Mouse (Mus musculus) neural tube, embryonic 11.5 days (tissue): ENCODE data around the gene Mfsd14a. TPM values are rescaled to one million over a fixed set of nuclear protein-coding genes. Genes with fewer than 3 reads are reported as not detected.
"Not testable (repeated sequence)": the region's sequence is repeated elsewhere in the genome, so short reads cannot be mapped to it uniquely, and the experiment has no call there.

ENCODE experiments used
- ATAC-seq: fragments of 200-750 bp; cut with Nextera tagmentation; 2 replicates; pipeline ENCODE4 v1.8.0; 2017; ENCODE audit warnings: moderate number of reproducible peaks, mild to moderate bottlenecking, moderate TSS enrichment, moderate library complexity; ENCODE audit not compliant: insufficient read depth, low FRiP score, low TSS enrichment
- DNase-seq: peaks from one replicate; pipeline ENCODE4 v3.0.0-alpha.2; 2015; ENCODE audit warnings: low spot score
- H3K27ac ChIP-seq: fragments of 300-500 bp; sonication (generic); 2 replicates; pipeline ENCODE4 v1.5.1; 2014; ENCODE audit warnings: low read depth, mild to moderate bottlenecking, low read length
- H3K27me3 ChIP-seq: fragments of 300-500 bp; sonication (generic); 2 replicates; pipeline ENCODE4 v1.6.1; 2014; ENCODE audit warnings: mild to moderate bottlenecking, low read length, mixed read lengths; ENCODE audit not compliant: control insufficient read depth, insufficient read depth
- H3K36me3 ChIP-seq: fragments of 300-500 bp; sonication (generic); 2 replicates; pipeline ENCODE4 v1.6.1; 2014; ENCODE audit warnings: mild to moderate bottlenecking, low read length, moderate library complexity, mixed read lengths; ENCODE audit not compliant: control insufficient read depth, insufficient read depth
- H3K4me1 ChIP-seq: fragments of 300-500 bp; sonication (generic); 2 replicates; pipeline ENCODE4 v1.6.1; 2014; ENCODE audit warnings: low read length, mixed read lengths; ENCODE audit not compliant: control insufficient read depth, insufficient read depth
- H3K4me2 ChIP-seq: fragments of 300-500 bp; sonication (generic); 2 replicates; pipeline ENCODE4 v1.6.1; 2014; ENCODE audit warnings: low read depth, mild to moderate bottlenecking, moderate library complexity
- H3K4me3 ChIP-seq: fragments of 300-500 bp; sonication (generic); 2 replicates; pipeline ENCODE4 v1.5.1; 2014; ENCODE audit warnings: low read depth, low read length
- H3K9ac ChIP-seq: fragments of 300-500 bp; sonication (generic); 2 replicates; pipeline ENCODE4 v1.6.1; 2014; ENCODE audit warnings: mild to moderate bottlenecking, low read length
- H3K9me3 ChIP-seq: fragments of 300-500 bp; sonication (generic); 2 replicates; pipeline ENCODE4 v1.6.1; 2016; ENCODE audit warnings: low read length; ENCODE audit not compliant: control insufficient read depth
- WGBS: fragments of 180-500 bp; shearing (Covaris S2); extraction: QIAGEN DNeasy Blood & Tissue Kit; methylation state at CpG from one replicate; pipeline ENCODE4 v1.1.7; 2014; 5-methylcytosine and 5-hydroxymethylcytosine counted together
- polyA plus RNA-seq: library from polyadenylated mRNA; unstranded; fragments of >200 nt; fragmentation: Nextera tagmentation; extraction: Ambion mirVana; gene quantifications from 2 replicates; pipeline ENCODE4 v1.2.1, GENCODE M21; 2014

Gene Mfsd14a
- polyA plus RNA-seq, 1 experiment from 2014 or later: 81.1 TPM

DNA sequence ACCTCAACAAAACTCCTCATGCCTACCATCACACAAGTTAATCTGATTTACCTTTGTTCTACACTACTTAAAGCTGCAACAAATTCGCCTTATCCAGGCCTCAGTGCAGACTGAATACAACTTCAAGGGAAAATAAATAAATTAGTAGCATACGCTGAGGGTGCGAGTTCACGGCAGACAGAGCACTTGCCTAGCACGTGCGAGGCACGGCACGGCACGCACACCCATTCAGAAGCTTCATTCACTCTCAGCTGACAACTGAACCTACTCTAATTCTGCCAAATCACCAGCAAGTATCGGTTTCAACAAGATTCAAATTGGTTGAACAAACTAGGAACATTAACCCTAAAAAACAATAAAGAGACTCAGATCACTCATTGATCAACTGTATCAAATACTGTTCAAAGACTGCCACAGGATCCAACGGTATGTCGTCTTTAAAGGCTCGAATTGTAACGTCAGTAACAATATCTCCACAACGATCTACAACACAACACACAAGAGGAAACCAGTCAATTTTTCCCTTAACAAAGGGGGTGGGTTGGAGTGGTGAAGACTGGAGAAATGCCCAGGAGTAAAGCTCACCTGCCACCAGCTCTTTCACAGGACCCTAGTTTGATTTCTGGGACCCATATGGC, 3.4 kb downstream of the Mfsd14a start:
- Histone ChIP-seq H3K4me2 (no peak overlapping the region), H3K4me3 (no peak overlapping the region), H3K27ac (no peak overlapping the region), H3K27me3 (no peaks in the 10 kb centered on the region), H3K9ac (no peak overlapping the region), H3K4me1 (peaks cover 7% of the 10 kb centered on the region; the same call in 1 of the 2 replicates), H3K9me3 (no peaks in the 10 kb centered on the region), H3K36me3 (no peaks in the 10 kb centered on the region)
- no peak for ATAC-seq
- DNase-seq: no peak
- 85% methylated on average over 15 of the region's 15 CpGs for WGBS

DNA sequence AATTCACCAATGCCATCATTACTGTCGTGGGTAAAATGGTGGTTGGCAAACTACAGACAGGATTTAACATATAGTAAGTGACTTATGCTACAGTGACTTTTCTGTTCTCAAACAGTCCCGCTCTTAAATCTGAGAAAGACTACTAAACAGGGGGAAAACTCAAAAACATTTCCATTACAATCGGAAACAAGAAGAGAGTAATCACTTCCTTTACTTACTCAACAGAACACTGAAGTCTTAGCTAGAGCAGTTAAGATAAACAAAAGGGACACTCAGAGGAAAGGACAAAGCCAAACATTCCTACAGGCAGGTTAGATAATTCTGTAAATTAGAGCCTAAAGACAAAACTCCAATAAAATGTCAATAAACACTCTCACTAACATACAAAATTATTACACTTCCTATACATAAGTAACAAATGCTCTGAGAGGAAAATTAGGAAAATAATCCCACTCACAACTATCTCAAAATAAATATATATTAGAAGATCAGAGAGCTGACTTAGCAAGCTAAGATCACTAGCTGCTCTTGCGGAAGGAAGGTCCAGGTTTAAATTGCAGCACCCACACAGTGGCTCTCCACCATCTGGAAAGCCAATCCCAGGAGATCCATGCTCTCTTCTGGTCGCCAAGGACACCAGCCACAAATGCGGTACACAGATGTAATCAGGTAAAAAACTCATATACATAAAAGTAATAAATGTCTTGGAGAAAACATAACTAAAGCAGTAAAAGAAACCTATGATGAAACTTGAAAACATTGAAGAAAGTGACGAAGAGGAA, 6.1 kb downstream of the Mfsd14a start:
- Histone ChIP-seq H3K9ac (no peak overlapping the region), H3K27me3 (no peaks in the 10 kb centered on the region), H3K36me3 (no peaks in the 10 kb centered on the region), H3K9me3 (no peaks in the 10 kb centered on the region), H3K4me1 (peaks cover 7% of the 10 kb centered on the region; the same call in 1 of the 2 replicates), H3K27ac (no peak overlapping the region), H3K4me3 (no peak overlapping the region), H3K4me2 (no peak overlapping the region)
- WGBS: 80% methylated on average over 7 of the region's 7 CpGs
- ATAC-seq (no peak), DNase-seq (no peak)

DNA sequence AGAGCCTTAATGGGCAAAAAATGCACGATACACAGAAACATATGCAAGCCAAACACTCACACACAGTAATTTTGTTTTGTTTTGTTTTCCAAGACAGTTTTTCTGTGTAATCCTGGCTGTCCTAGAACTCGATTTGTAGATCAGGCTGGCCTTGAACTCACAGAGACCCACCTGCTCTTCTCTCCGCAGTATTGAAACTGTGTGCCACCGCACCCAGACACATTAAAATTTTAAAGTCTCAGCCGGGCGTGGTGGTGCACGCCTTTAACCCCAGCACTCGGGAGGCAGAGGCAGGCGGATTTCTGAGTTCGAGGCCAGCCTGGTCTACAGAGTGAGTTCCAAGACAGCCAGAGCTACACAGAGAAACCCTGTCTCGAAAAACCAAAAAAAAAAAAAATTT, 8.4 kb downstream of the Mfsd14a start:
- WGBS: 94% methylated on average over 11 of the region's 11 CpGs
- not testable (repeated sequence) for H3K27ac ChIP-seq, ATAC-seq, H3K9ac ChIP-seq, DNase-seq, H3K4me2 ChIP-seq, H3K9me3 ChIP-seq, H3K4me1 ChIP-seq, H3K4me3 ChIP-seq, H3K27me3 ChIP-seq, H3K36me3 ChIP-seq

DNA sequence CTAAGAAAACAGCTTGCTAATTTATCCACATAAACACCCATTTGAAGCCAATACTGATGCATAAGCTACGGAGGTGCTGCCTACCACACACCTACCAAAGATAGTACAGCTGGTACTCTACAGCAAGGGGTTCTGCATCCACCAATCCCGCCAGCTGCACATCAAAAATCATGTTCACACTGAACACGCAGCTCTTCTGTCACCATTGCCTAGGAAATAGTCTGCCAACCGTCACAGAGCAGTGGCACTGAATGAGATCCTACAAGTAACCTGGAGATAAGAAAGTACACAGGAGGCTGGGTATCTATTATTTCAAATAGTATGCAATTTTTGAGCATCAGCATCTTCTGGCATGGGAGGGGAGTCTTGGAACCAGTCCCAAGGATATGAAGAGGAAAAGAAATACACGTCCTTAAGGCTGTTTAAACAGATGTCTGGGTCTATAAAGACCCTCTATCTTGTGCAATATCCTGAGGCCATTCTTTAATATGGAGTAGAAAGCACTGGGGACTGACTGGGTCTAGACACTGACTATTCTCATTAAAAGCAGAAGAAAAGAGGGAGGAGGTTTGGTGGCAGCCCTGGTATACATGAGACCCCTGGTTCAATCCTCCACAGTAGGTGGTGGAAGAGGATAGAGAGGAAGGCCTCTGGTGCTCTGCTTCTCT, 9.1 kb downstream of the Mfsd14a start:
- peaks cover 3% of the 10 kb centered on the region; the same call in 1 of the 2 replicates for H3K4me1 ChIP-seq
- H3K4me3 ChIP-seq: no peak overlapping the region
- H3K9ac ChIP-seq: no peak overlapping the region
- DNase-seq (no peak), ATAC-seq (no peak)
- no peaks in the 10 kb centered on the region; the same call in 1 of the 2 replicates for H3K36me3 ChIP-seq
- no peaks in the 10 kb centered on the region for H3K9me3 ChIP-seq
- WGBS: 87% methylated on average over 5 of the region's 5 CpGs
- H3K4me2 ChIP-seq: no peak overlapping the region
- no peaks in the 10 kb centered on the region for H3K27me3 ChIP-seq
- no peak overlapping the region for H3K27ac ChIP-seq

DNA sequence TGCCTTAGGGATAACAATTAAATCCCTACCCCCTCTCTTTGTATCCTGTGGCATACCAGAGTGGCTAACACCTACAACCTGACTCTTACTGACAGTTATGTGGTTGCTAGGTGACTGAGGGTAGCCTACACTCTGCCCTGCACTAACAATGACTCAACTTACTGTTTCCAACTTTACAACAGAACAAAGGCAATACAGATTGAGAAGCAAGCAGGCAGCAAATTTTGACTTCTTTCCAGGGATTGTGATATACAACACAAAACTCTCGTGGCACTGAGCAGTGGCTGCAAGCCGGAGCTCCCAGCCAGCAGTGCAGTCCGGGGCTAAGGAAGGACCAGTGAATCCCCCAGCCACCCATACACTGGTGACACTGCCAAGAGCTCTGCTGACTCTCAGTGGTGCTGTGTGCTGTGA, 10.4 kb downstream of the Mfsd14a start:
- WGBS: 69% methylated on average over 3 of the region's 3 CpGs
- ATAC-seq (no peak), DNase-seq (no peak)

GRCm38 (mm10) chr3:116650698-116651097, 11.8 kb downstream of the Mfsd14a start:
- H3K27ac ChIP-seq: no peak overlapping the region
- no peaks in the 10 kb centered on the region; the same call in 1 of the 2 replicates for H3K36me3 ChIP-seq
- no peak overlapping the region for H3K4me2 ChIP-seq
- WGBS: 95% methylated on average over 9 of the region's 9 CpGs
- H3K4me1 ChIP-seq: no peaks in the 10 kb centered on the region
- no peak for ATAC-seq
- no peak overlapping the region for H3K4me3 ChIP-seq
- no peak for DNase-seq
- H3K27me3 ChIP-seq: no peaks in the 10 kb centered on the region
- H3K9me3 ChIP-seq: no peaks in the 10 kb centered on the region
- no peak overlapping the region for H3K9ac ChIP-seq

More for the DNA sequence above, 10.4 kb downstream of the Mfsd14a start:
- Histone ChIP-seq H3K36me3 (no peaks in the 10 kb centered on the region; the same call in 1 of the 2 replicates), H3K27me3 (no peaks in the 10 kb centered on the region), H3K9me3 (no peaks in the 10 kb centered on the region), H3K27ac (no peak overlapping the region), H3K4me1 (no peaks in the 10 kb centered on the region), H3K4me2 (no peak overlapping the region), H3K4me3 (no peak overlapping the region), H3K9ac (no peak overlapping the region)

DNA sequence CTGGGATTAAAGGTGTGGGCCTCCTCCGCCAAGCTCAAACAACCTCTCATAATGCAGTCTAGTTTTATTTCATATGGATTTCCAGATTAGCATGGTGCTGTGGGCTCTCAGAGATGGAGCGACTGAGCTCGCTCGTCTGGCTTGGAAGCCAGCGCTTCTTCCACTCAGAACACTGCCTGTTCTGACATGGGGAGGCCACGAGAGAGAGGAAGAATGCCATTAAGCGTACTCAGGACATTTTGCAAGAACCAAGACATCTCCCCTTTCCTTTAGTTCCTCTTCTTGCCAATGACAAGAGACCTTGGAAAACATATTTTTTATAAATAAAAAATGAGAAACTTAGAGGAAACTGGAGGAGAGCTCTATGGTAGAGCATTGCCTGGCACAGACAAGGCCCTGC, 13.7 kb downstream of the Mfsd14a start:
- H3K36me3 ChIP-seq: no peaks in the 10 kb centered on the region; the same call in 1 of the 2 replicates
- H3K4me2 ChIP-seq: no peak overlapping the region
- DNase-seq: no peak
- no peak overlapping the region for H3K9ac ChIP-seq
- H3K27me3 ChIP-seq: no peaks in the 10 kb centered on the region
- WGBS: 91% methylated on average over 7 of the region's 7 CpGs
- no peak for ATAC-seq
- H3K4me1 ChIP-seq: no peaks in the 10 kb centered on the region
- H3K27ac ChIP-seq: no peak overlapping the region
- H3K4me3 ChIP-seq: no peak overlapping the region
- H3K9me3 ChIP-seq: no peaks in the 10 kb centered on the region

DNA sequence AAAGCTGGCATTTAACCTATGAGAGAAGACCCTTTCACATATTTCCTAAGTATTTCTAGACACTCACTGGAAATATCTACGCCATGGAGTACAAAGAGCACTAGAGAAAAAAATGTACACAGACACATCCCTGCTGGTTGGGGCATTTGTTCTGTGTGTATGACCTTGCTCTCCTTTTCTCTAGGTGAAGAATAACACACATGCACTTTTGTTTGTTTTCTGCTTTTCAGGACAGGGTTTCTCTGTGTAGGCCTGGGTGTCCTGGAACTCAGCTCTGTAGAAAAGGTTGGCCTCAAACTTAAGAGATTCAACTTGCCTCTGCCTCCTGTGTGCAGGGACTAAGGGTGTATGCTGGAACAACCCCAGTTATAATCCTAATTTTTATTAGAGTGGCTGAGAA, 16.1 kb downstream of the Mfsd14a start:
- no peak overlapping the region for H3K9ac ChIP-seq
- DNase-seq: no peak
- H3K27me3 ChIP-seq: no peaks in the 10 kb centered on the region
- ATAC-seq: no peak
- 98% methylated on average over 1 of the region's 1 CpGs for WGBS
- peaks cover 4% of the 10 kb centered on the region; the same call in 1 of the 2 replicates for H3K36me3 ChIP-seq
- H3K4me2 ChIP-seq: no peak overlapping the region
- no peak overlapping the region for H3K4me3 ChIP-seq
- H3K9me3 ChIP-seq: no peaks in the 10 kb centered on the region
- no peak overlapping the region for H3K27ac ChIP-seq
- H3K4me1 ChIP-seq: no peaks in the 10 kb centered on the region
